Mouse (Mus musculus): ENCODE measurements at regions not wholly inside any gene's neighbourhood (a gene's known extent, or its start where the extent isn't known, plus 50 kb on each side); places are given as distances from the start of the nearest gene placed in this dataset.

GRCm38 (mm10) chr2:94590494-94590893, 152.6 kb upstream of the Api5 start:
- no peaks in the 10 kb centered on the region; the same call in 1 of the 2 replicates for H3K4me1 ChIP-seq (replicated peaks; ENCODE audit: low read depth, low read length)
- H3K27me3 ChIP-seq (ENCODE audit: insufficient read depth, low read length), result peaks cover 20% of the 10 kb centered on the region
- H3K9me3 ChIP-seq (ENCODE audit: low read length), result peaks cover 23% of the 10 kb centered on the region; the same call in 1 of the 2 replicates
- H3K4me3 ChIP-seq (replicated peaks; ENCODE audit: low read length), result no peak overlapping the region
- TF ChIP-seq POU5F1 (IDR thresholded peaks at IDR 0.05; ENCODE audit: borderline replicate concordance, low read length) (no peak), NANOG (IDR thresholded peaks at IDR 0.05; ENCODE audit: borderline replicate concordance, low read length) (peak; percentile 88)
- no peaks in the 10 kb centered on the region for H3K36me3 ChIP-seq (ENCODE audit: insufficient read depth, low read length)

DNA sequence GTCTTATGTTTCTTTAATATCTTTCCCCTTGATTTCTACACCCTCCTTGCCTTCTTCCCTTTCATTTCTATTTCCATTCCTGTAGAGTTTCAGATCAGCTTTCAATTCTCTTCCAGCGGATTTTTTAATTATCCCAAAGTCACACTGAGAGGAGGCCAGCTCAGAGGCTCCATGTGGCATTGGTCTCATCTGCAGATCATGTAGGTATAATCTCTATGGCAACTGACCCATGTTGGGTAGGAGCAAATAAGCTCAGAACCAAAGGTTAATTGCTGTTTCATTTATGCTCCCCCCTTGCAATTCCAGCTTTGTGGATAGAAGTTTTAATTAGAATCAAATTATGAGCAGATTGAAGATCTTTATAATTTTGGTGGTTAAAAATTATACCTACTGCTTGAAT, 149.3 kb upstream of the Api5 start:
- H3K4me3 ChIP-seq (replicated peaks; ENCODE audit: low read length), result no peak overlapping the region
- H3K36me3 ChIP-seq (ENCODE audit: insufficient read depth, low read length), result no peaks in the 10 kb centered on the region
- TF ChIP-seq NANOG (IDR thresholded peaks at IDR 0.05; ENCODE audit: borderline replicate concordance, low read length) (no peak), CTCF (conservative IDR thresholded peaks at IDR 0.05; ENCODE audit: low read length) (no peak), POU5F1 (IDR thresholded peaks at IDR 0.05; ENCODE audit: borderline replicate concordance, low read length) (no peak)
- no peaks in the 10 kb centered on the region; the same call in 1 of the 2 replicates for H3K4me1 ChIP-seq (replicated peaks; ENCODE audit: low read depth, low read length)
- H3K27me3 ChIP-seq (ENCODE audit: insufficient read depth, low read length), result peaks cover 20% of the 10 kb centered on the region
- H3K9me3 ChIP-seq (ENCODE audit: low read length), result peaks cover 20% of the 10 kb centered on the region; the same call in 1 of the 2 replicates

DNA sequence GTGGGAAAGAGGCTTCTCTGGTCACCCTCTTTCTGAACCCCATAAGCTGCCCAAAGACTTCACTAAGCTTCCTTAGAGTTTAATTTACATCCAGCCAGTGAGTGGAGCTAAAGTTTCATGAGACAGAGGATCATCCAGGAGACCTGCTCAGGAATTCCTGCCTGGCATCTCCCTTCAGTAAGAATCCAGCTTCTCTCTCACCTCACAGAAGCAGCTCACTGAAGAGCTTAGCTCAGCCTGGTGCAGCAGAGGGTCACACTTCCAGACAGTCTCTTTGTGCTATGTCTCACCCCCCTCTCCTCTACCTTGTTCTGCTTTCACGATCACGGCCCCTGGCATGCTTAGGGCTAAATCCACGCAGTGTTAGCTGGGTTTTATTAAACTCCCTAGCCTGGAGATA, 133.7 kb upstream of the Api5 start:
- Histone ChIP-seq H3K36me3 (ENCODE audit: insufficient read depth, low read length) (no peaks in the 10 kb centered on the region), H3K27me3 (ENCODE audit: insufficient read depth, low read length) (no peaks in the 10 kb centered on the region), H3K4me1 (replicated peaks; ENCODE audit: low read depth, low read length) (no peaks in the 10 kb centered on the region), H3K9me3 (ENCODE audit: low read length) (0 out of 2 replicates have a peak, but pooled peaks cover 10% of the 10 kb centered on the region), H3K4me3 (replicated peaks; ENCODE audit: low read length) (no peak overlapping the region)
- TF ChIP-seq NANOG (IDR thresholded peaks at IDR 0.05; ENCODE audit: borderline replicate concordance, low read length), result no peak
- TF ChIP-seq POU5F1 (IDR thresholded peaks at IDR 0.05; ENCODE audit: borderline replicate concordance, low read length), result no peak
- TF ChIP-seq CTCF (conservative IDR thresholded peaks at IDR 0.05; ENCODE audit: low read length), result no peak

GRCm38 (mm10) chr2:94541230-94541905, 103.4 kb upstream of the Api5 start:
- H3K9me3 ChIP-seq (ENCODE audit: low read length), result peaks cover 4% of the 10 kb centered on the region
- H3K36me3 ChIP-seq (ENCODE audit: insufficient read depth, low read length), result no peaks in the 10 kb centered on the region
- H3K27me3 ChIP-seq (ENCODE audit: insufficient read depth, low read length), result no peaks in the 10 kb centered on the region
- H3K4me1 ChIP-seq (replicated peaks; ENCODE audit: low read depth, low read length), result no peaks in the 10 kb centered on the region
- H3K4me3 ChIP-seq (replicated peaks; ENCODE audit: low read length), result no peak overlapping the region
- TF ChIP-seq CTCF (conservative IDR thresholded peaks at IDR 0.05; ENCODE audit: low read length) (no peak), POU5F1 (IDR thresholded peaks at IDR 0.05; ENCODE audit: borderline replicate concordance, low read length) (no peak), NANOG (IDR thresholded peaks at IDR 0.05; ENCODE audit: borderline replicate concordance, low read length) (no peak)

- TF ChIP-seq NANOG (IDR thresholded peaks at IDR 0.05; ENCODE audit: borderline replicate concordance, low read length) (no peak), CTCF (conservative IDR thresholded peaks at IDR 0.05; ENCODE audit: low read length) (no peak), POU5F1 (IDR thresholded peaks at IDR 0.05; ENCODE audit: borderline replicate concordance, low read length) (no peak)
- Histone ChIP-seq H3K4me1 (replicated peaks; ENCODE audit: low read depth, low read length) (no peaks in the 10 kb centered on the region), H3K4me3 (replicated peaks; ENCODE audit: low read length) (no peak overlapping the region), H3K36me3 (ENCODE audit: insufficient read depth, low read length) (no peaks in the 10 kb centered on the region), H3K9me3 (ENCODE audit: low read length) (no peaks in the 10 kb centered on the region), H3K27me3 (ENCODE audit: insufficient read depth, low read length) (no peaks in the 10 kb centered on the region)
These were observed 98.7 kb upstream of the Api5 start for GRCm38 (mm10) chr2:94536631-94537030.

DNA sequence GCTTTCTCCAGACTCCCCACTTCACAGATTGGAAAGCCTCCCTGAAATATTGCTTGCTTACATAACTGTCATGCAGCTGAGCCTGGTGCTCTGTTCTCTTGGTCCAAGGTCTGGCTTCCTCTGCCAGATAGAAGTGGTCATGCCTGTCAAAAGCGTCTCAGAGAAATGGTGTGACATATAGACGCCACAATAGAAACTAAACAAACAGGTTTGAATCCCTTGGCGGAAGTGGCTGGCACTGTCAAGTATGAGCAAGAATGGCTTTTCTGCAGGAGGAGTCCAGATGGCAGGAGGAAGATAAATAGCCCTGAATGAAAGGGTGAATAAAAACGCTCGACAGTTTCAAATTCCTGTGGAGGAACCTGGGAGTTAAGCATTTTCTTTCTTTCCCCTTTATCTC, 93.2 kb upstream of the Api5 start:
- no peaks in the 10 kb centered on the region for H3K27me3 ChIP-seq (ENCODE audit: insufficient read depth, low read length)
- no peaks in the 10 kb centered on the region for H3K4me1 ChIP-seq (replicated peaks; ENCODE audit: low read depth, low read length)
- no peak overlapping the region for H3K4me3 ChIP-seq (replicated peaks; ENCODE audit: low read length)
- no peaks in the 10 kb centered on the region for H3K36me3 ChIP-seq (ENCODE audit: insufficient read depth, low read length)
- no peak for TF ChIP-seq NANOG (IDR thresholded peaks at IDR 0.05; ENCODE audit: borderline replicate concordance, low read length)
- no peak for TF ChIP-seq POU5F1 (IDR thresholded peaks at IDR 0.05; ENCODE audit: borderline replicate concordance, low read length)
- TF ChIP-seq CTCF (conservative IDR thresholded peaks at IDR 0.05; ENCODE audit: low read length), result no peak
- H3K9me3 ChIP-seq (ENCODE audit: low read length), result no peaks in the 10 kb centered on the region

GRCm38 (mm10) chr2:94524536-94524935, 86.6 kb upstream of the Api5 start:
- no peak for TF ChIP-seq NANOG (IDR thresholded peaks at IDR 0.05; ENCODE audit: borderline replicate concordance, low read length)
- no peak for TF ChIP-seq CTCF (conservative IDR thresholded peaks at IDR 0.05; ENCODE audit: low read length)
- TF ChIP-seq POU5F1 (IDR thresholded peaks at IDR 0.05; ENCODE audit: borderline replicate concordance, low read length), result no peak
- Histone ChIP-seq H3K27me3 (ENCODE audit: insufficient read depth, low read length) (no peaks in the 10 kb centered on the region), H3K36me3 (ENCODE audit: insufficient read depth, low read length) (no peaks in the 10 kb centered on the region)

GRCm38 (mm10) chr2:94516866-94517265, 78.9 kb upstream of the Api5 start:
- H3K4me1 ChIP-seq (replicated peaks; ENCODE audit: low read depth, low read length), result no peaks in the 10 kb centered on the region
- no peak overlapping the region for H3K4me3 ChIP-seq (replicated peaks; ENCODE audit: low read length)
- no peaks in the 10 kb centered on the region for H3K9me3 ChIP-seq (ENCODE audit: low read length)
- no peaks in the 10 kb centered on the region for H3K27me3 ChIP-seq (ENCODE audit: insufficient read depth, low read length)
- H3K36me3 ChIP-seq (ENCODE audit: insufficient read depth, low read length), result no peaks in the 10 kb centered on the region
- TF ChIP-seq POU5F1 (IDR thresholded peaks at IDR 0.05; ENCODE audit: borderline replicate concordance, low read length), result no peak
- TF ChIP-seq CTCF (conservative IDR thresholded peaks at IDR 0.05; ENCODE audit: low read length), result no peak
- TF ChIP-seq NANOG (IDR thresholded peaks at IDR 0.05; ENCODE audit: borderline replicate concordance, low read length), result no peak

More at GRCm38 (mm10) chr2:94524536-94524935, 86.6 kb upstream of the Api5 start:
- H3K4me1 ChIP-seq (replicated peaks; ENCODE audit: low read depth, low read length), result no peaks in the 10 kb centered on the region
- no peak overlapping the region for H3K4me3 ChIP-seq (replicated peaks; ENCODE audit: low read length)
- H3K9me3 ChIP-seq (ENCODE audit: low read length), result no peaks in the 10 kb centered on the region

DNA sequence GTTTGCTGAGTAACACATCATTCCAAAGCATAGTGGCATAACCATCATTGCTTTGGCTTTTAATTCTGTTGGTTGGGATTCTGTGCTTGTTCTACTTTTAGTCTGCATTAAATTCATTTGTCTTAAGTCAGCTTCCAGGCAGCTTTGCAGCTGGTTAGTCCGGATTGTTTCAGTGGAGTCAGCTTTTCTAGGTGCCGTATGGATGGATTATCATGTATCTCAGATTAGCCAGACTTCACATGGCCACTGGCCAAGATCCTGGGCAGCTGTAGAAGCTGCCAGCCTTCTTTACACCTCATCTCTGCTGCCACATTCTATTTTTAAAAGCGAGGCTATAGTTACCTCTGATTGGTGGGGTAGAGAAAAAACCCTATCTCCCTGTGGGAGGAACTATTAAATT, 74.1 kb upstream of the Api5 start:
- no peaks in the 10 kb centered on the region for H3K9me3 ChIP-seq (ENCODE audit: low read length)
- no peak for TF ChIP-seq CTCF (conservative IDR thresholded peaks at IDR 0.05; ENCODE audit: low read length)
- no peak for TF ChIP-seq POU5F1 (IDR thresholded peaks at IDR 0.05; ENCODE audit: borderline replicate concordance, low read length)
- no peak for TF ChIP-seq NANOG (IDR thresholded peaks at IDR 0.05; ENCODE audit: borderline replicate concordance, low read length)
- H3K27me3 ChIP-seq (ENCODE audit: insufficient read depth, low read length), result no peaks in the 10 kb centered on the region
- H3K4me1 ChIP-seq (replicated peaks; ENCODE audit: low read depth, low read length), result no peaks in the 10 kb centered on the region
- no peaks in the 10 kb centered on the region for H3K36me3 ChIP-seq (ENCODE audit: insufficient read depth, low read length)
- H3K4me3 ChIP-seq (replicated peaks; ENCODE audit: low read length), result no peak overlapping the region
